Mouse (Mus musculus) spleen, postnatal 4 days (tissue): ENCODE data around the gene Ccser1.

Experiments used
- DNase-seq, 2 experiments: peaks; one replicate each; pipeline ENCODE4 v3.0.0; 2022; ENCODE audit warnings: low spot score in 2 of 2

Gene Ccser1

DNA sequence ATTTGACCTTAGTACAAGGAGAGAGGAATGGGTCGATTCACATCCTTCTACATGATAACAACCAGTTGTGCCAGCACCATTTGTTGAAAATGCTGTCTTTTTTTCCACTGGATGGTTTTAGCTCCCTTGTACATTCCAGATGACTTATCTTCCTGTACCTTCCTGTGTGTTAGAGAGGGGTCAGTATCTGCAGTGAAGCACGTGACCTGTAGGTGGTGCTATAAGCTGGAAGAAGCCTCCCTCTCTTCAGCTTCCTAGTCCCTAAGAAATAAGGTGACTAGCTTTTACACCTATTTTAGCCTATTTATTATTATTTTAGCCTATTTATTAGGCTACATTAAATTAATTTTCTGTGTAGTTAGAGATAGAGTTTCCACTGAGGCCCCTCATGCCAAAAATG lies 506.9 kb downstream of the Ccser1 start:
- DNase-seq, result no peak

DNA sequence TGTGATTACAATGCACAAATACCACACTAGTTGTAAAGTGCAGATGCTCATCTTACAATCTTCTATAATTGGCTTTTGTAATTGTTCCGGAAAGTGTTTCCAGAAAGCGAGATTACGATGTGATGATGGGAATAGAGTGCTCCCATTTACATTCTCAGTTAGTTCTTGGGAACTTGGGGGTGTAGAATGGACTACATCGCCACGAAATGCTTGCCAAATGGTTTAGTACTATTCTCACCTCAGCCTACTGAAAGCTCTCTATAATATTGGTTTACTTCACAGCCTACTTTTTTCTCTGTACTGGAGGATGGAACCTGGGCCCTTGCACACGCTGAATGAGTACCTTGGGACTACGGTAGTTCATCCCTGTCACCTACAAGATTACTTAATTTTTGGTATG lies 522.9 kb downstream of the Ccser1 start:
- no peak for DNase-seq

DNA sequence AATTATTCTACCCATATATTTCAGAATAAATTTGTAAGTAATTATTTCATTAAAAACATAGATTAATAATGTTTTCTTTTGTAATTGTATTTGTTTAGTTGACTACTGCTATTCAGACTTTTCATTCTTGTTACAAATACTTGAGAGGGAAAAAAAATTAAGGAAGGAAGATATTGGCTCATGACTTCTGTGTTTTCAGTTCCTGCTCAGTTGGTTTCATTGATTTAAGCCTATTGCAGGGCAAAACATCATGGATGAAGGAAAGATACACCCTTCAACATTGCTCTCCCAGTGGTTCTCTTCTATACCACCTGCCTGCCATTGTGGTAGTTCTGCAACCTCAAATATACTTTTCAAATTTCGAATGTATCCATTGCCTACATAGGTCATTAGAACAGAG lies 541.1 kb downstream of the Ccser1 start:
- no peak for DNase-seq

DNA sequence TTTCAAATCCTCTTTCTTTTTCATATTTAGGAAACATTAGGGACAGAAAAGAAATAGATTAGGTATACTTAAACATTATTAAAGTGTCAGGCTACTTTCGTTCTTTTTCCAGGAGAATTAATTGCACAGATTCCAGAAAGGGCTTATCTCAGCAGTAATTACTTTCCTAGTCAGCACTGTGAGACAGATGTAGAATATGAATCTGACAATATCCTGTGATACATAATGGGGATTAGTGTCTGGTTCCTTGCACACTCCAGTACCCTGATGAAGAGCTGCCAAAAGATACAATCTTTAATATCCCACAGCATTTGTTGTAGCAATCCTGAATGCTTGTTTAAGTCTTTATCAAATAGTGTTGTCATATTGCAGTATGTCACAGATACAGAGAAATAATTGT lies 548.9 kb downstream of the Ccser1 start:
- no peak for DNase-seq

DNA sequence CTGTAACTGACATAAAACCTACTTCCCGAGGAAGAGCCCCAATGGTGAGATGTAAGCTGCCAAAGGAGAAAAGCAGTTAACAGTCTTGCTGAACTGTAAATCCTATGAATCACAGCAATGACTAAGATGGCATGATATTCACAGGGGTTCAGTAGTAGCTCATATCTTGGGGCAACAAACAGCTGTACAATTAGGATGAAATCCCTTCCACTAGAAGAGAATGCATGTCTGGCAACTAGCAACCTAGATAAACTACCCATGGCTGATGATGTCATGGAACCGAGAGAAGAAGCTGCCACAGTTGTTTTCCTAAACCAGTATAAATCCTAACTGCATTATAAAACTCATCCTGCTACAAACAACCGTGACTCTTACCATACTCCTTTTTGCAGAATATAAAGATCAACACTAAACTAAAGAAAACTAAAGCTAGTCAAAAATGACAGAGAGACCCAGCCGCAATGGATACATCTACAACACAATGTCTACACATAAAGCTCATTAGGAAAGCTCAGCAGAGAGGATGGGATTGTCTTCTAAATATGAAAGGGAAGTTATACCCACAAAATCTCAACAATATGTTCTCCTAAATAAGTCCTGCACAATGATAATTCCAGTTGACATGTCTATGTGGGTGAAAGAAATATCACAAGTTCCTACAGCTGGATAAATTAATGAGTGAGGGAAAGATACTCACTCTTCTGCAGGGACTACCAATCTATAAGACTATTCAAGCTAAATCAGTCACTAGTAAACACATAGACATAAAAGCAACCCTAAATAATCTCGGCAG lies 550.2 kb downstream of the Ccser1 start:
- no peak for DNase-seq

DNA sequence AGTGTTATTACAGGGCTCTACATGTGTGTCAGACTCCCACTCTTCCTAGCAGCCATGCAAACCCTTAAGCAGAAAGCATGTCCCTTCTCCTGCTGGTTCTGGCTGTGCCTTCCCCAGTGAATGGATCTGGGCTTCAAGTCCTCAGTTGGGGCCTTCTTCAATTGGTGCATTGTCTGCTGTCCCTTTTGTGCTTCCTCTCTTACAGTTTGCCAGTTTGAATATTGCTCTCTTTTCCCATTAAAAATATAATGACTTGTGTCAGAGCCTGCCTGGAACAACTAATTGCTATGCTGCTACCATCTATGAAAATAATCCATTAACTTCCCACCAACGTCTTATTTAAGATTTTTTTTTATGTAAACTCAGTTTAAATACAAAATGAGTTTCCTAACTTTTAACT lies 566.2 kb downstream of the Ccser1 start:
- no peak for DNase-seq

DNA sequence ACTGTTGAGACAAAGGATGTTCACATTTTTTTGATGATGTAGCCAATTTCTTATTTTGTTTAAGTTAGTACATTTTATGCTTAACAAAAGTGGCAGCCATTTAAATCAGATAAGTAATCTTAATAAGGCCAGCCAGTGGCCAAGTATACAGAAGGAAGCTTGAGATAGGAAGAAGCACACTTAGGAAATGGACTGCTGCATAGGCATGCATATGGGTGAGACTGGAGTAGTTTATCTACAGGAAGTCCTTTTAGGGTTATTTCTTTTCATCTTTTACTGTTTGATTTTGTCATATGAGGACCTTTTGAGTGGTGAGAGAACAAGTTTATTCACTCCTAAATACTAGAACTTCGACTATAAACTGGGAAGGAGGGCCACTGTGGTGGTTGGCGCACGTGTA lies 582.0 kb downstream of the Ccser1 start:
- DNase-seq, result no peak

DNA sequence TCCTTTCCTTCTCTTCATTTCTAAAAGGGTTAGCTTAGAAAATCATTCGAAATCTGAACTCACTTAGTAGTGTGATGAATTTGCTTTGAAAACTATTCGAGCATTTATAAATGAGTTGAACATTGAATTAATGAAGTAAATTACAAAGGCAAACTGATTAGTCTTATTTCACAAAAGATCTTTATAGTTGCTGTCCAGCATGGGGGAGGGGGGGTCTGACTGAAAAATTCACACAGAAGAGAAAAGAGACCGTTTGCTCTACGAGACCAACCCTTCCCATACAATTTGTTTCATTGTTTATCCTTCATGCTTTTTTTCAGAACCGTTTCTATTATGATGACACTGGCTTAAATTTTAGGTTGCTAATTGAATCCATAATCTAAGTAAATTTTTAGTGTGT lies 583.3 kb downstream of the Ccser1 start:
- DNase-seq, result no peak

DNA sequence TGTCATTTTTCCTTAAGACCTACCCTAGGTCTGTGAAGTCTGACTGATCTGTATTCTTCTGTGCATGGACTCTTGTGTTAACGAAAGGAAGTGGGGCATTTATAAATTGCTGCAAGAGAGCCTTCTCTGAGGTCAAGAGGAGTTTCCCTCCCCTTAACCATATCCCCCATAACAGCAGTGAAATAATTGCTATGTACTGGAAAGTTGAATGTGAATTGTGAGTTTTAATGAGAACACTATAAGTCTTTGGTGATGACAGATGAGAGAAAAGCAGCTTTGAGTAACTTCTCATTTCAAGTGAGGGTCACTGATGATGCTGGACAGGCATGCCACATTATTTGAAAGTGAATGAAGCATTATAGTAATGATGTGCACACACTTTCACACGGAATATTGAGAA lies 585.7 kb downstream of the Ccser1 start:
- DNase-seq, result no peak

DNA sequence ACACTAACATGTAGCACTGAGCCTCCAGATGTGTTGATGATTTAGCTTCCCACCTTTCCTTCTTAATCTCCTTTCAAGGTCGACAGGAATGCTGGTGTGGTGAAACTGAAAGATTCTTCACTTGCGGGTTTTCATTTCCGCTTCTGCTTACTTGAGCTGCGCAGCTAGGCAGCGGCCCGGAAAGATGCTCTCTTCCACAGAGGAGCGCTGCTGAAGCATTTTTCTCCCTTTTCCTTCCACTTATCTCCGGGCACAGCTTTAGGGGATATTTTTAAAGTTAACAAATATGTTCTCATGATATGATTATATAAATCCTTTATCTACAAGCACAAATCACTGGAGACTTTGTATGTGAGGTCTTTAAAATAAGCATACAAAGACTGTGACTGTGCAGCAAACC lies 587.0 kb downstream of the Ccser1 start:
- no peak for DNase-seq

DNA sequence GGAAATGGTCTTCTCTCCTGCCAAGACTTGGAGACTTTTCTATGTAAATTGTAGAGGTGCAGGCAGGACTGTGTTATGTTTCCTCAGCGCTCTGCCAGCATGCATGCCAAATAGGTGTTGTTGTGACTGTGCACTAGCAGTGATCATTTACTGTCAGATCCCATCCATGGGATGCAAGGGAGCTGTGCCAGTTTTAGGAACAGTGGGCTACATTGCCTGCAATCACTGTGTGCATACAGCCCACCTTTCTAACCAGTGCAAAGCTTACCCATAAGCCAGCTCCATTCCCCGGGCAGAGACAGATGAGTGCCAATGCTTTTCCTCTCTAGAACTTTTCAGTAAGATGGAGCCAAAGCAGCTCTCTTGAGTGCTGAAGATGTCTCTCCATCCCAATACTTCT lies 606.6 kb downstream of the Ccser1 start:
- DNase-seq, result no peak

DNA sequence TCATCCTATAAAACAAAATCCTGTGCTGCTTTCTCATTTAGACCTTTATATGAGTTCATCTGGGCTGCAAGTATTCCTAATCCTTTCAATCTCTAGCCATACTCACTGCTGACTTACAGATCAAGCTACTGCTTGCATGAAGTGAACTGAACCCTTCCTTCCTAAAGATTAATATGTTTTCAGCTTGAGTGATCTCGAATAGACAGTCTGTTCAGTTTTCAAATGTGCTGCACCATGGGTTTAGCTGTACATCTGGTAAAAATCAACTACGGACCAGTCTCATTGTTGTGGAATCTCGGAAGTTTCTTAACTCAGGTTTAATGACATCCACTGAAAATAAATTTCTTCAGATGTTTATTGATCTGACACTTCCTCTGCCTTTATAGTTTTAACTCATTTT lies 620.8 kb downstream of the Ccser1 start:
- DNase-seq, result no peak

DNA sequence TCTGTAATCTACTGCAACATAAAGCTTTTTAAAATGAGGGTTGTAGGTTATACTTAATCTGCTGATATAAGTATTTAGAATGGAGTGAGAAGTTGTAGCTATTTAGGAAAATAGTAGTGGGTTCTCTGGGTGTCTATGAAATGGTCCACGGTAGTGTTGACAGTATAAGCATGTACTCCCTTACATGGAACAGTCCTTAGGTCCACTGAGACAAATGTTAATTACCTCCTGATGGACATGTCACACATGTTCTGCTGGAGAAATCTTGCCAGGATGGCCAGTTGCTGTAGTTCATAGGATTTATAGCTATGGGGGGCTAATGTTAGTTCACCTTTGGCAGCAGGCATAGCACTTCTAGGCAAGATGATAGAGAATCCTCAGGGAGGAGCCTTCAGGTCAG lies 625.4 kb downstream of the Ccser1 start:
- DNase-seq, result no peak

DNA sequence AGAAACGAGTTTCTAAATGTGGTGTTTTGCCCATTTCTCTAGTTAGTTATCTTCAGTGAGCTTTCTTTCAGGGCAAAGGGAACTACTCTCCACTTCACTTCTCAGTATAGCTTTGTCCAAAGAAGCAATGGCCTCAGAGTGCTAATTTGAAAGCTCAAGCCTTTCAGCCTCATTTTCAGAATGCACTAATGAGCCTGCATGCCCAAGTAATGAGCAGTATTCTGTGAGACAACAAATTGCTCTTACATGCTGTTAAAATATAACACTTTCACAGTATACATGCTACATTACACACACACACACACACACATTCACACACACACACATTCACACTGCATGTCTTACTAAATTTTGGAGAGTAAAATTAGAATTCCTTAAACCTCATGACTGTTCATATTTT lies 637.6 kb downstream of the Ccser1 start:
- DNase-seq, result no peak

DNA sequence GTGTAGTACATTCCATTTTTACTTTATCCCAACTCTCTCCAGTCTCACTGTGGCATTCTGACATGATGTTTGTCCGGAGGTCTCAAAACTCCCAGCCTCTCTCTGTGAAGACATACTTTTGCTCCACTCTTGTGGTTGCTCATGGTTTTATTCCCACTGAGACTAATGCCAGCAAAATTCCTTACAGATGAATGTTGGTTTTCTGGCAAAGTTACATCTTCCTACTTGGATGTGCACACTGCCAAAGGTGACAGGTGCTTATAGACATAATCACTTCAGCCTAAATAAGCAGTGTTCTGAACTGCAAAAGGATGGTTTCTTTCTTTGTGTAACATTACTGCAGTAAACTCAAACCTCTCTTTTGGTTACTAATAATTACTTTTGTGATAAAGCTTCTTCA lies 696.2 kb downstream of the Ccser1 start:
- no peak for DNase-seq

DNA sequence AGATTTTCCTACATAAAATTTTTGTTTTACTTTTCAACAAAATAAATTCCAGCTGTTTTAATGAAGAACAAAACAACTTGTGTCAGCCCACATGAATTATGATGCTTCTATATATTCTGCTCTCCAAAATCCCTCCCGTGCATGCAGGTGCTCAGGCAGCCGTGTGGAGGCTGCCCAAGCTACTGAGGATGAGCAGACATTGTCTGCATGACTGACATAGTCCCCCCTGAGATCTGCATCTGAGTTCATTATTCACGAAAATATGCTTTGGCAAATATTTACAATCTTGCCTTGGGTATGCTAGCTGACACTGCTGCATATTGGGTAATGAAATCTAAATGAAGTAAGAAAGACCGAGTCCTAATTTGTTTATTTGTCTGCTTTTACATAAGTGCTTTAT lies 718.1 kb downstream of the Ccser1 start:
- no peak for DNase-seq

DNA sequence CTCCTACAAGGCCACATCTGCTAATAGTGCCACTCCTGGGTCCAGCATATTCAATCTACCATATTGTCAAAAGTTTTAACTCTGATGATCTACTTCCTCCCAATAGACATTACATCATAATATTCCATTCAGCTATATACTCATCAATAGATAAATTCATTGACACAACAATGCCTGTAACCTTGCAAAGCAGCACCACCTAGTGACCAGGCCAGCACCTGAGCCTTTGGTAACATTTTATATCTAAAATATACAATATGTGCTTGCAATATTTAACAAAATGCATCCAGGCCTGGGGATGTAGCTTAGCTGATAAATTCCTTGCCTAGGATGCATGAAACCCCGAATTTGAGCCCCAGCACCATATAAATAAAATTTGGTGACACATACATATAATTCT lies 722.6 kb downstream of the Ccser1 start:
- no peak for DNase-seq

DNA sequence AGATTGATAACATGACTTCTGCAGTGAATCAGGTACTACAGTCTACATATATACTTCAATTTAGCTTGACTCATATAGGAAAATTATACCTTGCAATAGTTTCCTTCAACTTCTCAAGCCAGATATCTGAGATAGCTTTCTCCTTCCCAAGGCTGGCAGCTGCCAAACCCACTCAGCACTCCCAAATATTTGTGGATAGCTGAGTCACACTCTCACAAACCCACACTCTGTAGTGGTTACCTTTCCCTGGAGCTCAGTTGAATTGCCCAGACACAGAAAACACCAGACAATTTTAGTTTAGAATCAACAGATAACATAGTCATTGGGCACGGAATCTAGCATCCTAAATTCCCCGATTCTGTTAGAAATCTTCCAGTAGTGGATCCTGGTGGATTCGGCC lies 732.8 kb downstream of the Ccser1 start:
- DNase-seq, result no peak

DNA sequence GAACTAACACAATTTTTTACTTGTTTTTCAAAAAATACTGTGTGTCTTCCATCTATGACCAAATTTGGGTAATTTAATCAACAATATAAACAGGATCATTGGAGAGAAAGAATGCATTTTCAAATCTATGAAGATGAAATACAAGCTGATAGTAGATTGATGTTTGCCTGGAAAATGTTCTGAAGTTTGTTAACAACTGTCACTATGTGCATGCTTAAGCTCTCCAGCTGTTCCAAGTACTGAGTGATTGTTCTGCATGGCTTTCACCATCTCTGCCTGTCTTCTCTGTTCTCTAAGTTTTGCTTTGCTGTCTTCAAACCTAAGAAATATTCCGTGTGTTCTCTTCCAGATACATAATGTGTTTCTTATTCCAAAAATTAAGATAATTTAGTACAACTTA lies 751.5 kb downstream of the Ccser1 start:
- no peak for DNase-seq

DNA sequence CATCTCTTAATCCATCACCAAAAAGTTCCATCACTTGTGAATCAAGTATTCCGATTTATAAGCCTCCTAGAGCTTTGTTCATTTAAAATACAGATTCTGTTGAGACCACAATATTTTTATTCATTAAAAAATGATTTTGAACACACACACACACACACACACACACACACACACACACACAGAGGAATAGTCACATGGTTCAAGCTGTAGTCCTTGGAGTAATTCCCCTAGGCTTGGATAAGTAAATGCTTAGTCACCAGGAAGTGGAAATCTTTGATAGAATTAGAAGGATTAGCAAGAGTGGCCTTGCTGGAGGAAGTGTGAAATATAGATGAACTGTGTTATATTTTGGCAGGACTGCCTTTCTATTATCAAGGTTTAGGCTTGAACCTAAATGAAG lies 756.5 kb downstream of the Ccser1 start:
- DNase-seq, result no peak

DNA sequence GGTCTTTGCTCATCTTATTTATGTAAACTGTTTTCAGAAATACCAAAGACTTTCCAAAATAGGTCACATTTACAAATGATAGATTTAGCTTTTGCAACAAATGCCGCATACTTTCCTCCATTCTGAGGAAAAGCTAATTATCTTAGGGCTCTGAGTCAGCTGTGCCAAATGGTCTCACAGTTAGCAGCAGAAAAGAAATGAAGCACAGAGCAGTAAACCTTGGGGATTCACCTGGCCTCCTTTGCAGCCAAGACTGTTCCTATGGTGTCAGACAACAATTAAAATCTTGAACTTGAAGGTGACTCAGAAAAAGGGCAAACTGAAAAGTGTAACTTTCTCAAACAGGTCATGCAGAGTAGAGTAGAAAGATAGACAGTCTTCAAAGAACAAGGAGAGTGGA lies 759.1 kb downstream of the Ccser1 start:
- no peak for DNase-seq

DNA sequence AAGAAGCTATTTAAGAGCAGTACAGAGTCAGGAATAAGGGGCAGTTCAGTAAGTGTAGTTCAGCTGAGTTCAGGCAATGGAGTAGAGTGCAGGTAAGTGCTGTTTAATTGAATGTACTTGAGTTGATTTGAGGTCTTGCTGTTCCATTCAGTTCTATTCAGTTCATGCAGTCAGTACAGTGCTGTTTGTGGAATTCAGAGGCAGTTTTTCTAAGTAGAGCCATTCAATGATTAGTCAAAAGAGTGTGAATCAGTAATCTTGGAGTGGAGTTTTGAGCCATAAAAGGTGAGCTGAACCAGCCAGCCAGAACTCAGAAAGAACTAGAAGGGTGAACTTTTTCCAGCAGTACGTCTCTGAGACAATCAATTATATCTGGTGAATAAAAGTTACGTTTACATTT lies 773.6 kb downstream of the Ccser1 start:
- no peak for DNase-seq

DNA sequence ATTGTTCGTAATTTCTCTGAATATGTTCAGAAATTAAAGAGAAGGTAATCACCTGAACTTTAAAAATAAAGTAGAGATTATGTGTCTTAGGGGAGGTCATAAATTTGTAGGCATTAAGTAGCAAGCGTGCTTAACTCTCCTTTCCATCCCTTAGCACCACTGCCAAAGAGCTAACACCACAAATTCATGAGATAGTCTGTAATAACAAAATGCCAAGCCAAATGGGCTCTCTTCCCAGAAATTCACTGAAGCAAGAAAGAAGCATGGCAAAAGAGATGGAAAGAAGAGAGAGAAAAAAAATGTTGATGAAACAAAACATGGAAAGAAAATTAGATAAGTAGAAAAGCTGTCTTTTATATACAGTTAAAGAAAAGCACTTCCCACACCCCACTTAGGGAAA lies 796.8 kb downstream of the Ccser1 start:
- DNase-seq, result no peak

DNA sequence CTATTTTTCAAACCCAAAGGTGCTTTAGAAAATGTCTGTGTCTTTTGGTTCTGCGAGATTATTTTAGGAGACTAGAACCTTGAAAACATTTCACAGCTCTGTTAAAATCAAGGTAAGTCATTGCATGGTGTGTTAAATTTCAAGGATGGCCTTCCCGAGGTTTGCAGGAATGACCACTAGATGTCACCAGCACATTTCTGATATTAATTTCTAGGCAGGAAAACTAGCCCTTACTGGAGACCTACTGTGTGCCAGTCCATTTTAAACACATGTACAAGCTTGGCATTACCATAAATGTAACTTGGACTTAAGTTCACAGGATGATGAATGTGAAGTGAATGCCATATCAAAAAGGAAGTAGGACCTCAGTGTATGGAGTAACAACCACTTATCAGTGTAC lies 798.3 kb downstream of the Ccser1 start:
- no peak for DNase-seq
